ENCODE assay signal across 12 mouse cellular contexts in the genomic region with DNA sequence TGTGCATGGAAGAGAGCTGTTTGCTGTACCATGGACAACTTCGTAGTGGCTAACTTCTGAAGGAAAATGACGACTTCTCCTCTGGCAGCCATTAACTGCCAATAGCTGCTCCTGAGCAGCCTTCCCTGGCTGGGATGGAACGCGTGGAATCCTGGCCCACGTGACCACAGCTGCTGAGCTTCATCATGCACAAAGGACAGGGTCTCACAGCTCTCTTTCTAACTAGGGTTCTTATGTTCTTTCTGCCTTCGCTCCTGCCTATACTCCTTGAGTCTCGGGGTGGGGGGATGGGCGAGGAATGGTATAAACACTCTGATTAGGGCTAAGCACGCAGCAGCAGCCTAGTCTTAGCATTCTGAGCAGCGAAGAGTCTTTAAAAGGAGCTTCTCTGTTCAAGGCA. TPM values are rescaled to one million over a fixed set of nuclear protein-coding genes. Genes with fewer than 3 reads are reported as not detected.
DNase-seq lines count a peak whose midpoint lies in the region; ATAC-seq and TF ChIP-seq lines count a peak whose summit lies in the region.
"Had no signal": no experiment of that assay in that cellular context is flagged by ENCODE, and none has a peak within 500 bp of the region (broad histone marks: within the 10 kb centered on the region; RNA-seq: fewer than 3 reads in every experiment).

No protein-coding gene starts in this region.

- TF ChIP-seq POLR2A in small intestine, adult 2 months (IDR thresholded peaks at IDR 0.05; ENCODE audit: low read depth, low read length) = no peak

- ATAC-seq in liver, embryonic 12.5 days = no peak
- ATAC-seq in liver, embryonic 11.5 days (replicated peaks; ENCODE audit: low FRiP score) = no peak
- ATAC-seq in heart, embryonic 16.5 days (replicated peaks; ENCODE audit: extremely low read depth, insufficient read depth, low FRiP score) = no peak
- ATAC-seq in limb, embryonic 13.5 days (ENCODE audit: low FRiP score, low read depth) = peak; percentile 76

- DNase-seq in liver, embryonic 11.5 days (ENCODE audit: low spot score) = no peak
- DNase-seq in adrenal gland, adult 18-20 months (ENCODE audit: low spot score in 2 of 2) = no peak
- no peak for DNase-seq in layer of hippocampus, postnatal 25 days (ENCODE audit: extremely low spot score in 1 of 2, low spot score in 1 of 2)
- DNase-seq in layer of hippocampus, adult 9-11 months = no peak
- DNase-seq: cerebellum, adult 18-20 months; gastrocnemius, postnatal 25 days had no signal

- no peaks in the 10 kb centered on the region for H3K36me3 ChIP-seq in liver, embryonic 12.5 days
- H3K36me3 ChIP-seq in liver, embryonic 11.5 days (ENCODE audit: control insufficient read depth, insufficient read depth, low read length) = no peaks in the 10 kb centered on the region
- H3K36me3 ChIP-seq in heart, embryonic 16.5 days (ENCODE audit: control insufficient read depth, insufficient read depth) = no peaks in the 10 kb centered on the region
- no peaks in the 10 kb centered on the region for H3K36me3 ChIP-seq in limb, embryonic 13.5 days
- no peaks in the 10 kb centered on the region for H3K36me3 ChIP-seq in small intestine, adult 2 months (ENCODE audit: control insufficient read depth, insufficient read depth, low read length)
- H3K36me3 ChIP-seq: G1E had no signal

- H3K4me1 ChIP-seq in liver, embryonic 12.5 days = peaks cover 20% of the 10 kb centered on the region
- peaks cover 10% of the 10 kb centered on the region; the same call in 1 of the 2 replicates for H3K4me1 ChIP-seq in liver, embryonic 11.5 days (replicated peaks; ENCODE audit: control insufficient read depth, insufficient read depth, low read length)
- H3K4me1 ChIP-seq in heart, embryonic 16.5 days (ENCODE audit: control insufficient read depth, insufficient read depth, low read length) = peaks cover 10% of the 10 kb centered on the region
- H3K4me1 ChIP-seq in limb, embryonic 13.5 days = peaks cover 7% of the 10 kb centered on the region
- peaks cover 19% of the 10 kb centered on the region for H3K4me1 ChIP-seq in small intestine, adult 2 months (ENCODE audit: control insufficient read depth, insufficient read depth, insufficient read length, low read length)

- H3K27me3 ChIP-seq in liver, embryonic 12.5 days (replicated peaks) = no peaks in the 10 kb centered on the region
- H3K27me3 ChIP-seq in liver, embryonic 11.5 days (replicated peaks; ENCODE audit: control insufficient read depth, insufficient read depth, low read length) = no peaks in the 10 kb centered on the region
- H3K27me3 ChIP-seq in heart, embryonic 16.5 days (ENCODE audit: control insufficient read depth, insufficient read depth, low read length) = no peaks in the 10 kb centered on the region
- H3K27me3 ChIP-seq in limb, embryonic 13.5 days = no peaks in the 10 kb centered on the region
- no peaks in the 10 kb centered on the region for H3K27me3 ChIP-seq in small intestine, adult 2 months (ENCODE audit: control insufficient read depth, insufficient read depth, low read length)

- 0 out of 2 replicates have a peak overlapping the region, but pooled peaks have one; percentile 7 for H3K4me2 ChIP-seq in liver, embryonic 12.5 days
- H3K4me2 ChIP-seq in liver, embryonic 11.5 days = no peak overlapping the region
- peak overlapping the region; percentile 30 for H3K4me2 ChIP-seq in heart, embryonic 16.5 days (ENCODE audit: low read depth, low read length)
- H3K4me2 ChIP-seq in limb, embryonic 13.5 days (replicated peaks) = peak overlapping the region; percentile 25; the same call in 1 of the 2 replicates

- H3K27ac ChIP-seq in liver, embryonic 12.5 days = no peak overlapping the region
- H3K27ac ChIP-seq in liver, embryonic 11.5 days (ENCODE audit: low read depth, low read length) = no peak overlapping the region
- H3K27ac ChIP-seq in heart, embryonic 16.5 days (ENCODE audit: low read length) = peak overlapping the region; percentile 23
- no peak overlapping the region for H3K27ac ChIP-seq in limb, embryonic 13.5 days
- peak overlapping the region; percentile 98 for H3K27ac ChIP-seq in small intestine, adult 2 months (ENCODE audit: insufficient read depth, low read depth, low read length)
- H3K27ac ChIP-seq: macrophage had no signal

- 63% methylated on average over 10 of the region's 10 CpGs for WGBS in liver, embryonic 12.5 days (ENCODE audit: insufficient replicate concordance)
- WGBS in liver, embryonic 11.5 days = 49% methylated on average over 10 of the region's 10 CpGs
- 24% methylated on average over 10 of the region's 10 CpGs for WGBS in heart, embryonic 16.5 days
- 20% methylated on average over 10 of the region's 10 CpGs for WGBS in limb, embryonic 13.5 days
- 54% methylated on average over 10 of the region's 10 CpGs for WGBS in small intestine, adult 2 months

- H3K4me3 ChIP-seq in liver, embryonic 12.5 days = no peak overlapping the region
- H3K4me3 ChIP-seq in liver, embryonic 11.5 days (ENCODE audit: low read depth, low read length) = no peak overlapping the region
- no peak overlapping the region for H3K4me3 ChIP-seq in heart, embryonic 16.5 days (ENCODE audit: low read length)
- H3K4me3 ChIP-seq in limb, embryonic 13.5 days = no peak overlapping the region
- no peak overlapping the region for H3K4me3 ChIP-seq in small intestine, adult 2 months (ENCODE audit: low read depth, low read length)

- H3K9me3 ChIP-seq in liver, embryonic 12.5 days (replicated peaks) = no peaks in the 10 kb centered on the region
- no peaks in the 10 kb centered on the region for H3K9me3 ChIP-seq in liver, embryonic 11.5 days (ENCODE audit: control insufficient read depth, low read length)
- no peaks in the 10 kb centered on the region for H3K9me3 ChIP-seq in heart, embryonic 16.5 days (replicated peaks; ENCODE audit: control insufficient read depth, low read length)
- no peaks in the 10 kb centered on the region for H3K9me3 ChIP-seq in limb, embryonic 13.5 days
- H3K9me3 ChIP-seq: G1E had no signal

- no peak overlapping the region for H3K9ac ChIP-seq in liver, embryonic 12.5 days
- H3K9ac ChIP-seq in liver, embryonic 11.5 days (ENCODE audit: low read depth, low read length) = no peak overlapping the region
- no peak overlapping the region for H3K9ac ChIP-seq in heart, embryonic 16.5 days (ENCODE audit: low read length)
- H3K9ac ChIP-seq in limb, embryonic 13.5 days = no peak overlapping the region

- TF ChIP-seq CTCF in small intestine, adult 2 months (IDR thresholded peaks at IDR 0.05; ENCODE audit: extremely low read depth, insufficient read length, insufficient replicate concordance, low read depth, low read length) = no peak

RNA-seq across cellular contexts. Expression of a gene that starts 2.0 kb away (rescaled TPM):
- polyA plus RNA-seq in liver, embryonic 12.5 days (2016; fragmentation: Nextera tagmentation; extraction: Ambion mirVana) = 26.7 and 28.6 TPM in 2 replicates
- 25.7 and 26.9 TPM in 2 replicates for polyA plus RNA-seq in liver, embryonic 11.5 days (2014; fragmentation: Nextera tagmentation; extraction: Ambion mirVana)
- 13.1 and 14.0 TPM in 2 replicates for polyA plus RNA-seq in heart, embryonic 16.5 days (2015; fragmentation: Nextera tagmentation; extraction: Ambion mirVana)
- 2.4 and 3.2 TPM in 2 replicates for polyA plus RNA-seq in limb, embryonic 13.5 days (2015; fragmentation: Nextera tagmentation; extraction: Ambion mirVana)
- 3.4 and 8.9 TPM in 2 replicates for polyA plus RNA-seq in small intestine, adult 2 months (2012; rRNA removed)
- 10 to 100 TPM; 11.3 to 19.0 TPM for total RNA-seq in adrenal gland, adult 18-20 months (2021)
- 1 to 10 TPM in 1 of 2 experiments, under 1 TPM in 1; 0.85 to 1.5 TPM for total RNA-seq in layer of hippocampus, postnatal 25 days (2021)
- polyA plus RNA-seq: G1E had no signal

RNA-seq across cellular contexts. Expression of a gene that starts 20.8 kb away (rescaled TPM):
- 29.1 and 31.7 TPM in 2 replicates for polyA plus RNA-seq in liver, embryonic 12.5 days (2016; fragmentation: Nextera tagmentation; extraction: Ambion mirVana)
- 35.0 and 41.0 TPM in 2 replicates for polyA plus RNA-seq in liver, embryonic 11.5 days (2014; fragmentation: Nextera tagmentation; extraction: Ambion mirVana)
- polyA plus RNA-seq in heart, embryonic 16.5 days (2015; fragmentation: Nextera tagmentation; extraction: Ambion mirVana) = 30.7 and 32.8 TPM in 2 replicates
- 18.5 and 19.0 TPM in 2 replicates for polyA plus RNA-seq in limb, embryonic 13.5 days (2015; fragmentation: Nextera tagmentation; extraction: Ambion mirVana)
- polyA plus RNA-seq in small intestine, adult 2 months (2012; rRNA removed) = 7.6 and 21.2 TPM in 2 replicates
- 10 to 100 TPM; 51.6 to 79.2 TPM for total RNA-seq in adrenal gland, adult 18-20 months (2021)
- total RNA-seq in layer of hippocampus, postnatal 25 days (2021) = 10 to 100 TPM; 74.9 to 81.6 TPM

Comparison
In these comparisons a context has a peak if more than half of its experiments do, and no peak if none do; other contexts are left out.
1. H3K27ac ChIP-seq: peak in heart, embryonic 16.5 days (single experiment) and small intestine, adult 2 months (single experiment); none in liver, embryonic 12.5 days (single experiment), liver, embryonic 11.5 days (single experiment) and limb, embryonic 13.5 days (single experiment).